Mouse (Mus musculus) mouse embryonic stem cell (cell line): ENCODE measurements around the gene Rgs5.

Source experiments
- in situ Hi-C, 2 experiments: fragments of 300-500 bp; cut with MboI; formaldehyde crosslinking; loops; 1 replicate in 1 of 2; 3 replicates in 1 of 2; pipeline ENCODE4 v1.14.3; 2019 to 2020; ENCODE audit warnings: low sequenced_read_pairs in 2 of 2, low pct_unique_long_range_greater_than_20kb in 1 of 2, mixed read lengths in 1 of 2; ENCODE audit not compliant: unreplicated experiment in 1 of 2

Gene Rgs5

DNA sequence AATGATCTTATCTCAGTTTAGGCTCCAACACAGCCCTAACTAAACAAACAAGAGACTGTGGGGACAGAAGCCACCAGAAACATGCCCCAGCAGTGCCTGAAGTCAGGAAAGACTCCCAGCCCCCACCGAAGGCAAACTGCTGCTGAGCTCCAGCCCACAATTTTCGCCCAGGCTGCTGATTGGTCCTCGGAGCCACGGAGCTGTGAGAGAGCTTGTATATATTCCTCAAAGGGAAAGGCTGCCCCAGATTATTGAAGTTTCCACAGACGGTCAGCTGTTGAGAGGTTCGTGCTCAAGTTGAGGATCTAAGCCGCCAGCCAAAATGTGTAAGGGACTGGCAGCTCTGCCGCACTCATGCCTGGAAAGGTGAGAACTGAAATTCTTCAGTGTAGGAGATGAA is at the start of gene Rgs5:
TSS of gene Rgs5 (plus strand) at position 246 of the 400 bp plus-strand sequence.
- in situ Hi-C loops: no loop called here

DNA sequence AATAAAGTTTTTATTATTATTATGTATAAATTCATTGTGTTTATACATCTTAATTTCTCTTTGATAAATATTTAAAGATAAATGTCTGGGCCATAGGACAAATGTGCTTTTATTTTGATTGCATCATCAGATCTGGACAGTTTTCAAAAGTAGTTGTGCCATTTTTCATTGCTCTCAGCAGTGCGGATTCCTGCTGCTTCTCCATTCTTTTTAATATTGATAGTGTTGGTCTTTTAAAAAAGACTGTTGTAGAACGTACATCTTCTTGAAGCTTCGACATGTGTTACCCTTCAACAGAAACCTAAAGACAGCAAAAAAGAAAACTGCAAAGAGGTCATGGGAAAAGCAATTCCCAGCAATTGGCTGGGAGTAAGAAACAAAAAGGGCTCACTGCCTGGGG is 49.1 kb upstream of the Rgs5 start:
- in situ Hi-C loops: no loop called here

DNA sequence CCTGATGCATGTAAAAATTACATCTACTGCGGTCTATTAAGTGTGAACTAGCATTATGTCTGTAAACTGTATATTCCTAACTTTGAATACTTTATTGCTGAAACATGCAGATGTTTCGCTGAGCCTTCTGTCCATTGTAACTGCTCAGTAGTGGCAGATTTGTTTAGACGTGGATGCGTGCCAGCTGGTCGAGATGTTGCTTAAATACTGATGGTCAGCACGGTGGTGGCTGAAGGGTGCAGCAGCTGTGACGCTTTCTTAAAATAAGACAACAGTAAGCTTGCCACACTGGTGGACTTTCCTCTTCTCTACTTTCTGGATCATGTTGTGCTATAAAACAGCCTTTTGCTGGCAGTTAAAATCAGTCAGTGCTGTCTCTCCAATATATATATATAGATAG is 25.6 kb upstream of the Rgs5 start:
- in situ Hi-C loops: no loop called here

DNA sequence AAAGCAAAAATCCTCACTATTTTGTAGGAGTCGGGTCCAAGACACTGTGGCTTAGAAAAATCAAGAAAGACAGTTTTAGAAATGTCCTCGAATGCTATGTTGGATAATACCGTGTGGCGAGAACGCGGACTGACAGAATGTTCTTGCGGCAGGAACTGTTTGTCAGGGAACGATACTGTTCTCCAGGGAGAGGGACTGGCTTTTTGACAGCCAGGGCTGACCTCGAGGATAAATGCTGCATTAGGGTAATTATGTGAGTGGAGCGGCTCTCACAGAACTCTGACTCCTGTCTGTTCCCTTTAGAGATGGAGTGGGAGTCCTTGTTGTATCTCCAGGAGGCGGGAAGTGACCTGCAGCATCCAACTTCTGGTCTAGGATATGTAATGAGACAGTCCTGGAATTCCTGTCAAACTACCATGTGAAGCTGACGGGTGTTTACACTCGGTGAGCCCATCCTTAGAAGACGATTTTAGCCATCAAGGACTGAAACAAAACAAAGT is 18.0 kb upstream of the Rgs5 start:
- in situ Hi-C loops: no loop called here

DNA sequence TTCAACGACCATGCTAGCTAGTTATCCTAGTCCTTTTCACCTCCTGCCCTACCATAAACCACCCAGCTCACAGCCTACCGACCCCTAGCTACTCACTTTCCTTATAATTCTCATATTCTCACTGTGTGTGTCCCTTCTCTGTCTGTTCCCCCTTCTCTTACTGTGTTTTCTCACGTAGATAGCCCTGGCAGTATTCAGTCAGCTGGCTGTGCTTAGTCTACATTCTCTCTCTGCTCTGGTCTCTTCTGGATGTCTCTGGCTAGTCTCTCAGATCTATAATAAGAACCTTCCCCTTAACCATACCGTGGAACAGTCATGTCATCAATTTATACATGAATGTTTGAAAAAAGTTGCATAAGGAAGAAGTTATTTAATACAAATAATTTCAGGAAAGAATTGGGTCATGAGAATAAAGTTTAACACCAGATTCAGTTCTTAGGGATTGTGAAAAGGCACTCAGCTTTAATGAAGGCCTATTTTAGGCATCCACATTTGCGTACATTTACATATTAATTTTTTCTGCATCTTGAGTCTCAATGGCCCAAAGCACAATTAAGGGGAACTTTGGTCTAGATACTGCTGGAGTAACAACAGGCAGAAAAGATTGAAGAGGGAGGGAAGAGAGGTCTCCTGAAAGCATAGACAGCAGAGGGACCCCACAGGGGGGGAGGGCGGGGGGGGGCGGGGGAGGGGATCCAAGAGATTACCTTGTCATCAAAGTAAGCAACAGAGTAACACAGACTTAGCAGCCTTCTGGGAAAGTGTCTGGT is 10.2 kb upstream of the Rgs5 start:
- in situ Hi-C loops: no loop called here

DNA sequence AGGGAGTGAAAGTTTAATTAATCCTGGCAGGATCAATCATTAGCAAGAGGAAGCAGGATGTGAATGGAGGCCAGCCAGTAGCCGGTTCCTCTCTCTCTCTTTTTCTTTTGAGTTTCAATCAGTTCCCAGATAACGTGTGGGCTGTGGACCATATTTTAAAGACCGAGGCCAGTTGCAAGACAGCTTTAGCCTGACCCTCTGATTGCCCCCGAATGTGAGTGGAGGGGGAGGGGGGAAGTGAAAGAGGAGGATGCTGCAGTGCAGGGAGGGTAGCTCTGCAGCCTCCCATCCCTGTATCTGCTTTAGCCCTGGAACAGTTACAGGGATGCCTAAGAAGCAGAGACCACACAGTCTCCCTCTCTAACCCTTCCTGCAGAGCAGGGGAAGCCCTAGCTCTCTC is 4.2 kb downstream of the Rgs5 start:
- in situ Hi-C loops: no loop called here

DNA sequence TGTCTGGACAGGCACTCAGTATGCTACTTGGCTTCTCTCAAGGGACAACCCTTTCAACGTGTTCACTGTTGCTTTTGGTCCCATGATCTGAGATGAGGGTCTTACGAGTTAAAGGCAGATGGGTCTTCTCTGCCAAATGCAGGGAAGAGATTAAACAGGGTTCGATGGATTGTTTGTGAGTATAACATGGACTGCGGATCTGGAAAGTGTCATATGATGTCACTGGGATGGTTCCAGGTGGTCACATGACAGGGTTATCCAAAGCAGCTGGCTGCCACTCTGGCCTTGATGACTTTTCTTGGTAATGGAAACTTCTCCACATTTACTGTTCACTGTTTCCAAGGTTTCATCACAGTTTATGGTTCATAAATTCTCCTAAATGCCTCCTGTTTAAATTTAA is 12.0 kb downstream of the Rgs5 start:
- in situ Hi-C loops: loop anchor here (5.0 to 10.0 kb wide), 2 partner anchors 255 to 257 kb away; partner anchors contain the start of gene Ccdc190 (in 1 of the 2)

DNA sequence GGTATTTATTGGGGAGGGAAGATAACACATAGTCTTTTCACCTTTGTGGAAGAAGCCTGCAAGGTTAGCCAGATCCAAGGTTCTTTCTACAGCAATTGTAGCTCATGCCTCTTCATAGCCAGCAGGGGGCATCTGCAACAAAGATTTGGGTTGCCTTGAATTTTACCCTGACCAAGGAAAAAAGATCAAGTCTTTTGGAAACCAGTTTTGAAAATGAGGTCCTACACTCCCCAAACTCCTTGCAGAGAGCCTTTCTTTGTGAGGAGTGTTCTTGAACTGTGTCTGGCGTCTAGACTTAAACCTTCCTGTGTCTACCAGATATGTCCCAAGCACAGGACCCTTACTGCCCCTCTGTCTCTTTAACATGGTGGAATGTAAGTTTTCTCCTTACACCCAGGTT is 15.4 kb downstream of the Rgs5 start:
- in situ Hi-C loops: no loop called here

DNA sequence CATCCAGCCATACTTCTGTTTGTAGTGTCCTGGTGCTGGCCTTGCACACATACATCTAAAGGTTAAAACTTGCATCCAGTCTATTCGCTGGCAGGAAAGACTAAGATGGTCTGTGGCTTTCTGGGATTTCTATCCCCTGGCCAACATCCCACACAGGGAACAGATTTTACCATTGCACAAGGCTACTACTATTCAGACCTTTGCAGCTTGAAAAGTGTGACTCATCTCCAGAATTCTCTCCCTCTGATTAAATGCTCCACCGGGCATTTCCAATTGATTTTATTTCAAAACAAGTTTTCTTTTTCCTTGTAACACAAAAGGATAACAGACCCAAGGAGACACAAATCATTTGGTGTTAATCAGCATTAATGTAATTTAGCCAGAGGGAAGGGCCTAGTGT is 16.5 kb downstream of the Rgs5 start:
- in situ Hi-C loops: no loop called here

DNA sequence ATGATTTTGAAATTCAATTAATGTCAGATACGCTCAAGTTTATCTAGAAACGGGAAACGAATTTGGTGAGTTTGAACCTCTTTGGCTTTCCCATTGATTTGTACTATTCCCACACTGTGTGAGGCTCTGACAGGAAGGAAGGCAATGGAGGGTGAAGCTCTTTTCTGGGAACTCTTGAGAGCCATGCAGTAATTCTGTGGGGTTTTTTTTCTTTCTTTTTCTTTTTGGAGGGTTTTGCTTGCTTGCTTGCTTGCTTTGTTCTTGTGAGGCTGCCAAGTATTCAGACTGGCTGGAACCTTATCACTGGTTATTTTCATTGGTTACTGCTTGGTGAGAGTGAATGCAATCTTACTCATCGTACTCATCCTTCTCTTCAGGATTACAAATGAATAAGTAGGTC is 17.0 kb downstream of the Rgs5 start:
- in situ Hi-C loops: no loop called here

DNA sequence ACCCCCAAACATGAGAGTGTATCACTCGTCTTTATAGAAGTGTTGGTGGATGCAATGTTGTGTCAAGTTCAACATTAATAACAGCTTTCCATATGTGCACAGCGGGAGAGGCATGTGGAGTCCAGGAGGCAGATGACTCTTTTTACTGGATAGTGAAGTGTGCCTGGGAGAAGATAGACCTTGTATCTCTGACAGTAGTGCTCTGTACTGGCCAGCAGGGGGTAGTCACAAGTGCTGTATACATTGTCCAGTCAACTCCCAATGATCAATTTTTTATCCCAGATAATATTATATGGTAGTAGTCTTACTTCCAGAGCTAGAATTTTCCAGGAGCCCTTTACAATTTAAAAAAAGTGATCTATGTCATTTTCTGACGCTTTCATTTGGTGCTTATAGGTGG is 18.8 kb downstream of the Rgs5 start:
- in situ Hi-C loops: no loop called here

DNA sequence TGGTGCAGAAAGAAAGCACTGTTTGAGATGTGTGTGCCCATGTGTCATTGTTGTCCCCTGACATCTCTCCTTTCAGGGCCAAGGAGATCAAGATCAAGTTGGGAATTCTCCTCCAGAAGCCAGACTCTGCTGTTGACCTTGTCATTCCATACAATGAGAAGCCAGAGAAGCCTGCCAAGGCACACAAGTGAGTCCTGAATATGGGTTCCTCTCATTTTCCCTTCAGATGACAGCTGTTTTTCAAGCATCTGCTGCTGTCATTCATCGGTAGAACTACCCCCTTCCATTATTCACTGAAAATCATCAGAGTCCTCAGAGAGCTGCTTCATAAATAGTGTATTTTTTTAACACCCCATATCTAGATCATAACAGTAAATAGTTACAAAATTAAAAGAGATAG is 21.4 kb downstream of the Rgs5 start:
- in situ Hi-C loops: no loop called here

DNA sequence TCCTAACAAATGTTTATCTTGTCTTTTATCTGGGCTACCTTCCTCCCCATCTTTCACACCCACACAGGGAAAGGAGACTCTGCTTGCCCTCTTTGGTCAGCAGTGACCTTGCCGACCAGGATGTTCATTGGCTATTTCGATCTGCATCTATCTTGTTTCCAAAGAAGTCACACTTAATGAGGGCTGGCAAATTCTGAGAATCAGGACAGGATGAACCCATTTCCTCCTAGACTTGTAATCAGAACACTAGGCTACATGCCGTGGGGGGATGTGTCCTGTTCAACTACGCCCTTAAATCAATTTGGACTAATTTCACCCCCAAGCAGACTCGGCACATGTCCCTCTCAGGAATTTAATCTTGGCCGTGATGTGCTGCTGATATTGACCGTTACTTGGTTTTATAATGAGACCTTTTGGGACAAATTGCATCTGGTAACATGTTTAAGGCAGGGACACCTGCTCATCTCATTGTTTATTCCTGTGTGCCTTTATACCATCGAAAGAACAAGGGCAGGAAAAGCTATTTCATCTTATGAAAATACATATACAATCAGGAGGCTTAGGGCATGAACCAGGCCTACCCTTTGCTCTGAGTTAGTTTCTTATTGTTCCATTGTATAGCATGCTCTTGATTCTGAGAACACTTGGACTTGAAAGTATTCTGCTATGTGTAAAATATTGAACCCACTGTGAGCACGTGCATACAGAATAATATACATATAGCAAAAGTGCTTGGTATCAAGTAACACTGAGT is 25.3 kb downstream of the Rgs5 start:
- in situ Hi-C loops: no loop called here

DNA sequence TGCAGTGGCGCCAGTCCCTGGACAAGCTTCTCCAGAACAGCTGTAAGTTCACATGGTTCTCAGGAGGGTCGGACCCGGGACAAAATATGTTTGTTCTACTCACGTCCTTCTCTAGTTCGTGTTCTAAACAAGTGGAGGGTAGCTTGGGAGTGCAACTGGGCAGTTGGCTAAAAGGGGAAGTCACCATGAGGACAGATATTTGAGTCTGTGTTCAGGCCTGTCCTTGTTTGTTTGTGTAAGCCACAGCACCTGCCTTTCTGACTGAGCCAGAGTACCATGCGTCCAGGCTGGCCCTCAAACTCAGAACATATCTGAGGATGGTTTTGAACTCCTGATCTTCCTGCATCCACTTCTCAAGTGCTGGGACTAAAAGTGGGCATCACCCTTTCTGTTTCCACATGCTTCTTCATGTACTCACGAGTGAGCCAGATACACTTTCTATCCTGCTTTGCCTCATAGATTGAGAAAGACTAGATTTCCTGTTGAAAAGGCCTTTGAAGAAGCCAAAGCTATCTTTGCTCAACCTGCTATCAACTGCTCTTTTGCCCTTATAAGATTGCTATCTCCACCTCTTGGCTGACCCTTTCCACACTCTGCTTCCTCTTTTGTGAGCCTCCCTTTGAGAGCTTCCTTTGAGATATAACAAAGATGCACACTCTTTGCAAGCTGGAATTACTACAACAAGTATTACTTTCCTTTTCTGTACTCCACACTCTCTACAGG is 27.6 kb downstream of the Rgs5 start:
- in situ Hi-C loops: no loop called here

DNA sequence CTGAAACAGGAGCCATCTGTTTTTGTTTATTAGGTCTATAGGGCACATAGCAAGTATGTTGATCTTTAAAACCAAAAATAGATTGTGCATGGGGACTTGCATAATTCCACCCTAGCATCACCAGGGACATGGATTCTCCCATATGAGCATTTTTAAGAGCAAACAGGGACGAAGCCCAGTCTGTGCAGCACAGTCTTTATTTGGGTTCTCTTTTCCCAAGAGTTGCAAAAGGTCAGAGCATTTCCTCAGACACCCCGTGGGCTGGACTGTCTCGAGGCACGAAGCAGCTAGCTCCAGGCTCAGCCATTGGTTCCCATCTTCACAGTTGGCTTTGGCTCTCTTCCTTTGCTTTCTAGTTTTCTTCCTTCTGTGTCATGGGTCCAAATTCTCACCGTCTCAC is 30.0 kb downstream of the Rgs5 start:
- in situ Hi-C loops: no loop called here

DNA sequence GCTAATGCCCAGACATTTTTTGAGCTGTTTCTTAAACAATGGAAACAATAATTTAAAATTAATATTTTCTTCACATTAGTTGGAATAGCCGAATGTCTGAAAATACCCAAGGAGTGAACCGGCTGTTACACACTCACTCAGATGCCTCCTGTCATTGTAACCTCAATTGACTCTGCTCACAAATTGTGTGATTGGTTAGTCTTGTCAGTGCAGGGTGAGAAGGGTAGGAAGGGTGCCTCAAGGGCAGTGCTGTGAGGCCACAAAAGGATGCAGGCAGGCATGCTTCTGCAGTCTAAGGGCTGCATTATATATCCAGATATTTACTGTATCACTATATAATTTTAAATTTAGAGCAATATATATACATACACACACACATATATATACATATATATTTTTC is 37.7 kb downstream of the Rgs5 start:
- in situ Hi-C loops: no loop called here

DNA sequence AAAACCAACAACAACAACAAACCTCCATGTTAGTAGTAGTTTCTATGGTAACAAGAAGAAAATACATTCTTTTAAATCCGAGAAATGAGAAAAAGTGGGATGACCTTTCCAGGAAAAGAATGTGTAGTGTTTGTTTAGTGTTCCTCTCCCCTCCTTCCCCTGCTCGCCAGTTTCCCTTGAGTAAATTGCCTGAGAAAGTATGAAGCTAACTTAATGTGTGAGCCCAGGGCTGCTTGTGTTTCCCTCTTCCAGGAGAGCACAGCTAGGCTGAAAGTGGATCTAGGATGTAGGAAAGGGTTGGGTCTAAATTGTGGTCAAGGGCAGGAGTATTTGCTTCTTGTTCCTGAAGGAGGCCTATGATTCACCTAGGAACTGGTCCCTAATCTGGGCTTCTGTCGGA is 38.2 kb downstream of the Rgs5 start:
- in situ Hi-C loops: no loop called here

DNA sequence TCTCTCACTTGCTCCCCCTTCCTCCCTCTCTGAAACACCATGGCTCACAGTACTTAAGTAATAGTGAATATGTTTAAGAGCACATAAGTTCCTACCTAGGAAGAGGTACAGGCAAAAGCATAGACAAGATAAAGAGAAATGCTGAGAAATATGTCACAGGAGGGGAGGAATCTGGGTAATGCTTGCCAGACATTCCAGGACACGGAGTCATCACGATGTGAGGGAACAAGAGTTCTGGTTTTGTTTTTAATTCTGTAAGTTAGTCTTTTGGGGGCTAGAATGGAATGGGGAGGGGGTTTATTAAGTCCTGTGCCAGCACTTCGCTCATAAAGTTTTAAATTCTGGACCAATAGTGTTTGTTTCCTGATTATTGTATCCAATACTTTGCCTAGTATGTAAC is 40.1 kb downstream of the Rgs5 start:
- in situ Hi-C loops: no loop called here

DNA sequence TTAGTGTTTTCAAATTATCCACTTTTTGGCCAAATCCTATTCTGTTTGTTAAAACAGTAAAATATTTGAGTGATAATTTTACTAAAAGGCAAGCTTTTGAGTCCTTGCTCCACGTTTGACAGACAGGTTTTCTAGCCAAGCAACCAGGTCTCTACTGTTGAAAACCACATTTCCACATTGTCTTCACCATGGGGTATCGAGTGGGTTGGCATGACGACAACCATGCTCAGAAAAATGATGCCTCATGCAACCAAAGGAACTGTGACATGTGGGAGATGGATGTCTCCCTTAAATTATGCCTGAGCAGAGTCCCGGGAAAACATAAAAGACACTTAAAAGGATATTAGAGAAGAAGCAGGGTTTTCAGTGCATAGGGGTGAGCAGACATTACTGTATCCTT is 41.9 kb downstream of the Rgs5 start:
- in situ Hi-C loops: no loop called here
